In the genomic region with DNA sequence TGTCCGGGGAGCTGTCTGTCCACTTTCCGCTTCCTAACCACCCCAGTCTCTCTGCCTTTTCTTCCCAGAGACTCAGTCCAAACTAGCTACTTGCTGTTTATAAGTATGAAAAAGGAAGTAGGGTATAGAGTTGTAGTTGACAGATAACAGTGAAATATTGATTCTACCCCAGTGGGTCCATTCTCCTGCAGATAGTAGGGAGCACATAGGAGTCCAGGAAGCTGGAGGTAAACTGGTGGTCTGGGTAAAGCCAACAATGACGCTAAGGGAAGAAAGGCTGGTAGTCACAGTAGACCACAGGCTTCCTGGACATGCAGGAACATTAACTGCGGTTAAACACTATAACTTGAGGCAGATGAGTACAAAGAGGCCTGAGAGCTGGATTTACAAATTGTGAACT, we compare ENCODE assay signal across 10 mouse cellular contexts. TPM values are rescaled to one million over a fixed set of nuclear protein-coding genes. Genes with fewer than 3 reads are reported as not detected.
A peak's percentile ranks its signal among the peaks of the same experiment; 100 is the strongest.
DNase-seq lines count a peak whose midpoint lies in the region; ATAC-seq and TF ChIP-seq lines count a peak whose summit lies in the region.
"Had no signal": no experiment of that assay in that cellular context is flagged by ENCODE, and none has a peak within 500 bp of the region (broad histone marks: within the 10 kb centered on the region; RNA-seq: fewer than 3 reads in every experiment).

No protein-coding gene starts in this region.

- no peak for TF ChIP-seq EP300 in stomach, postnatal 0 days (optimal IDR thresholded peaks at IDR 0.05)

- H3K9me3 ChIP-seq in intestine, embryonic 14.5 days (ENCODE audit: control insufficient read depth, low read length): no peaks in the 10 kb centered on the region
- H3K9me3 ChIP-seq in intestine, postnatal 0 days (ENCODE audit: control insufficient read depth): no peaks in the 10 kb centered on the region
- 0 out of 2 replicates have a peak, but pooled peaks cover 4% of the 10 kb centered on the region for H3K9me3 ChIP-seq in stomach, embryonic 16.5 days (replicated peaks; ENCODE audit: control insufficient read depth, low read length)
- H3K9me3 ChIP-seq in stomach, postnatal 0 days (ENCODE audit: control insufficient read depth, low read length): peaks cover 2% of the 10 kb centered on the region; the same call in 1 of the 2 replicates
- H3K9me3 ChIP-seq in limb, embryonic 11.5 days (ENCODE audit: control insufficient read depth, low read length): no peaks in the 10 kb centered on the region
- H3K9me3 ChIP-seq in neural tube, embryonic 15.5 days (replicated peaks): no peaks in the 10 kb centered on the region
- H3K9me3 ChIP-seq: G1E had no signal

- DNase-seq in intestine, embryonic 14.5 days (ENCODE audit: low spot score): no peak
- no peak for DNase-seq in stomach, postnatal 0 days (ENCODE audit: low spot score)
- no peak for DNase-seq in limb, embryonic 11.5 days (ENCODE audit: low spot score)
- DNase-seq in thymus, postnatal 4 days: no peak
- DNase-seq in layer of hippocampus, postnatal 14 days (ENCODE audit: low spot score in 2 of 2): no peak
- DNase-seq: cerebellum, postnatal 36 days had no signal

- no peak overlapping the region for H3K4me3 ChIP-seq in intestine, embryonic 14.5 days (ENCODE audit: low read depth, low read length)
- no peak overlapping the region for H3K4me3 ChIP-seq in intestine, postnatal 0 days (ENCODE audit: low read depth, low read length)
- no peak overlapping the region for H3K4me3 ChIP-seq in stomach, embryonic 16.5 days (replicated peaks; ENCODE audit: low read length)
- no peak overlapping the region for H3K4me3 ChIP-seq in stomach, postnatal 0 days (ENCODE audit: low read depth, low read length)
- no peak overlapping the region for H3K4me3 ChIP-seq in limb, embryonic 11.5 days (ENCODE audit: low read depth, low read length)
- no peak overlapping the region for H3K4me3 ChIP-seq in neural tube, embryonic 15.5 days (replicated peaks)

- no peak for ATAC-seq in intestine, embryonic 14.5 days (replicated peaks; ENCODE audit: low FRiP score, low TSS enrichment, low read depth)
- no peak for ATAC-seq in intestine, postnatal 0 days
- no peak for ATAC-seq in stomach, embryonic 16.5 days (ENCODE audit: insufficient read depth, low FRiP score)
- no peak for ATAC-seq in stomach, postnatal 0 days (ENCODE audit: low FRiP score, low TSS enrichment)
- no peak for ATAC-seq in limb, embryonic 11.5 days (ENCODE audit: insufficient number of reproducible peaks, low FRiP score, low TSS enrichment, low read depth)
- ATAC-seq in neural tube, embryonic 15.5 days (ENCODE audit: low FRiP score): no peak

- WGBS in intestine, embryonic 14.5 days: 70% methylated on average over 4 of the region's 4 CpGs
- 56% methylated on average over 4 of the region's 4 CpGs for WGBS in intestine, postnatal 0 days
- 76% methylated on average over 4 of the region's 4 CpGs for WGBS in stomach, embryonic 16.5 days
- WGBS in stomach, postnatal 0 days: 64% methylated on average over 4 of the region's 4 CpGs
- 82% methylated on average over 4 of the region's 4 CpGs for WGBS in limb, embryonic 11.5 days
- WGBS in neural tube, embryonic 15.5 days: 89% methylated on average over 4 of the region's 4 CpGs

- TF ChIP-seq CTCF in intestine, postnatal 0 days (IDR thresholded peaks at IDR 0.05; ENCODE audit: low read depth): no peak
- TF ChIP-seq CTCF in stomach, postnatal 0 days (IDR thresholded peaks at IDR 0.05; ENCODE audit: low read depth): no peak

- no peak overlapping the region for H3K9ac ChIP-seq in intestine, embryonic 14.5 days (ENCODE audit: low read length)
- no peak overlapping the region for H3K9ac ChIP-seq in intestine, postnatal 0 days (ENCODE audit: low read depth, low read length)
- H3K9ac ChIP-seq in stomach, embryonic 16.5 days (ENCODE audit: low read length): no peak overlapping the region
- no peak overlapping the region for H3K9ac ChIP-seq in stomach, postnatal 0 days (ENCODE audit: low read length)
- H3K9ac ChIP-seq in limb, embryonic 11.5 days (ENCODE audit: low read length): no peak overlapping the region
- H3K9ac ChIP-seq in neural tube, embryonic 15.5 days (replicated peaks): no peak overlapping the region

- H3K27ac ChIP-seq in intestine, embryonic 14.5 days (ENCODE audit: low read depth): peak overlapping the region; percentile 2; the same call in 1 of the 2 replicates
- no peak overlapping the region for H3K27ac ChIP-seq in intestine, postnatal 0 days (ENCODE audit: low read depth, low read length)
- H3K27ac ChIP-seq in stomach, embryonic 16.5 days (ENCODE audit: low read length): peak overlapping the region; percentile 15; the same call in 1 of the 2 replicates
- no peak overlapping the region for H3K27ac ChIP-seq in stomach, postnatal 0 days (replicated peaks)
- H3K27ac ChIP-seq in limb, embryonic 11.5 days (replicated peaks; ENCODE audit: low read depth, low read length): peak overlapping the region; percentile 72; the same call in 1 of the 2 replicates
- peak overlapping the region; percentile 58; the same call in 1 of the 2 replicates for H3K27ac ChIP-seq in neural tube, embryonic 15.5 days (replicated peaks)

- no peak overlapping the region for H3K4me2 ChIP-seq in intestine, embryonic 14.5 days (ENCODE audit: low read length)
- H3K4me2 ChIP-seq in intestine, postnatal 0 days (replicated peaks; ENCODE audit: low read depth): no peak overlapping the region
- no peak overlapping the region for H3K4me2 ChIP-seq in stomach, embryonic 16.5 days (ENCODE audit: low read depth, low read length)
- no peak overlapping the region for H3K4me2 ChIP-seq in stomach, postnatal 0 days (replicated peaks; ENCODE audit: low read depth)
- no peak overlapping the region for H3K4me2 ChIP-seq in limb, embryonic 11.5 days (ENCODE audit: low read depth, severe bottlenecking)
- H3K4me2 ChIP-seq in neural tube, embryonic 15.5 days: no peak overlapping the region

- no peaks in the 10 kb centered on the region for H3K36me3 ChIP-seq in intestine, embryonic 14.5 days (ENCODE audit: control insufficient read depth, insufficient read depth, low read length)
- H3K36me3 ChIP-seq in intestine, postnatal 0 days (ENCODE audit: control insufficient read depth, insufficient read depth): no peaks in the 10 kb centered on the region
- no peaks in the 10 kb centered on the region for H3K36me3 ChIP-seq in stomach, embryonic 16.5 days (ENCODE audit: control insufficient read depth, insufficient read depth, low read length)
- no peaks in the 10 kb centered on the region for H3K36me3 ChIP-seq in stomach, postnatal 0 days (ENCODE audit: control insufficient read depth, insufficient read depth, low read length)
- no peaks in the 10 kb centered on the region for H3K36me3 ChIP-seq in limb, embryonic 11.5 days (ENCODE audit: control insufficient read depth, insufficient read depth, low read length)
- no peaks in the 10 kb centered on the region for H3K36me3 ChIP-seq in neural tube, embryonic 15.5 days
- H3K36me3 ChIP-seq: G1E had no signal

- peaks cover 63% of the 10 kb centered on the region for H3K4me1 ChIP-seq in intestine, embryonic 14.5 days (replicated peaks; ENCODE audit: control insufficient read depth, insufficient read depth, low read length)
- no peaks in the 10 kb centered on the region for H3K4me1 ChIP-seq in intestine, postnatal 0 days (replicated peaks; ENCODE audit: control insufficient read depth, insufficient read depth, low read length)
- H3K4me1 ChIP-seq in stomach, embryonic 16.5 days (ENCODE audit: control insufficient read depth, insufficient read depth, low read length): peaks cover 71% of the 10 kb centered on the region
- H3K4me1 ChIP-seq in stomach, postnatal 0 days (replicated peaks; ENCODE audit: control insufficient read depth, insufficient read depth): peaks cover 2% of the 10 kb centered on the region; the same call in 1 of the 2 replicates
- H3K4me1 ChIP-seq in limb, embryonic 11.5 days (ENCODE audit: control insufficient read depth, insufficient read depth, low read length): peaks cover 57% of the 10 kb centered on the region
- H3K4me1 ChIP-seq in neural tube, embryonic 15.5 days: peaks cover 85% of the 10 kb centered on the region

- no peaks in the 10 kb centered on the region for H3K27me3 ChIP-seq in intestine, embryonic 14.5 days (replicated peaks; ENCODE audit: control insufficient read depth, insufficient read depth, low read length)
- H3K27me3 ChIP-seq in intestine, postnatal 0 days (replicated peaks; ENCODE audit: control insufficient read depth, insufficient read depth, low read length): no peaks in the 10 kb centered on the region
- H3K27me3 ChIP-seq in stomach, embryonic 16.5 days (ENCODE audit: control insufficient read depth, insufficient read depth, low read length): no peaks in the 10 kb centered on the region
- no peaks in the 10 kb centered on the region for H3K27me3 ChIP-seq in stomach, postnatal 0 days (ENCODE audit: control insufficient read depth, insufficient read depth, low read length)
- no peaks in the 10 kb centered on the region for H3K27me3 ChIP-seq in limb, embryonic 11.5 days (ENCODE audit: control insufficient read depth, insufficient read depth, low read length)
- H3K27me3 ChIP-seq in neural tube, embryonic 15.5 days (replicated peaks): no peaks in the 10 kb centered on the region

RNA-seq across cellular contexts. Expression of gene Phc2, which starts 36.7 kb away (rescaled TPM):
- polyA plus RNA-seq in intestine, embryonic 14.5 days (2014; fragmentation: Nextera tagmentation; extraction: Ambion mirVana): 22.4 and 27.1 TPM in 2 replicates
- 22.9 and 25.4 TPM in 2 replicates for polyA plus RNA-seq in intestine, postnatal 0 days (2015; fragmentation: Nextera tagmentation; extraction: Ambion mirVana)
- 12.7 TPM in 2 replicates for polyA plus RNA-seq in stomach, embryonic 16.5 days (2015; fragmentation: Nextera tagmentation; extraction: Ambion mirVana)
- 27.1 and 31.1 TPM in 2 replicates for polyA plus RNA-seq in stomach, postnatal 0 days (2015; fragmentation: Nextera tagmentation; extraction: Ambion mirVana)
- 63.2 and 70.6 TPM in 2 replicates for polyA plus RNA-seq in limb, embryonic 11.5 days (2014; fragmentation: Nextera tagmentation; extraction: Ambion mirVana)
- 47.6 and 54.5 TPM in 2 replicates for polyA plus RNA-seq in neural tube, embryonic 15.5 days (2015; fragmentation: Nextera tagmentation; extraction: Ambion mirVana)
- total RNA-seq in layer of hippocampus, postnatal 14 days (2021): 10 to 100 TPM; 83.0 to 86.4 TPM

Comparison
In these comparisons a context has a peak if more than half of its experiments do, and no peak if none do; other contexts are left out.
1. H3K27ac ChIP-seq: peak in intestine, embryonic 14.5 days (single experiment), stomach, embryonic 16.5 days (single experiment), limb, embryonic 11.5 days (single experiment) and neural tube, embryonic 15.5 days (single experiment); none in intestine, postnatal 0 days (single experiment) and stomach, postnatal 0 days (single experiment).